Mouse (Mus musculus) lung, postnatal 0 days (tissue): ENCODE data around the gene Cyp3a41a. TPM values are rescaled to one million over a fixed set of nuclear protein-coding genes. Genes with fewer than 3 reads are reported as not detected.
"Not testable (repeated sequence)": the region's sequence is repeated elsewhere in the genome, so short reads cannot be mapped to it uniquely, and the experiment has no call there.

Source experiments
- ATAC-seq: fragments of 200-750 bp; cut with Nextera tagmentation; 2 replicates; pipeline ENCODE4 v1.8.0; 2017; ENCODE audit warnings: moderate library complexity
- DNase-seq: peaks from one replicate; pipeline ENCODE4 v3.0.0-alpha.2; 2016; ENCODE audit warnings: low spot score
- H3K27ac ChIP-seq: fragments of 300-500 bp; sonication (generic); 2 replicates; pipeline ENCODE4 v1.5.1; 2014; ENCODE audit warnings: antibody characterized with exemption, mild to moderate bottlenecking, low read length, mixed read lengths
- H3K27me3 ChIP-seq: fragments of 300-500 bp; sonication (generic); replicated peaks from 2 replicates; pipeline ENCODE4 v1.6.1; 2014; ENCODE audit warnings: low read length, mixed read lengths; ENCODE audit not compliant: insufficient read depth
- H3K36me3 ChIP-seq: fragments of 300-500 bp; sonication (generic); 2 replicates; pipeline ENCODE4 v1.6.1; 2014; ENCODE audit warnings: low read length, mixed read lengths; ENCODE audit not compliant: insufficient read depth
- H3K4me1 ChIP-seq: fragments of 300-500 bp; sonication (generic); 2 replicates; pipeline ENCODE4 v1.6.1; 2014; ENCODE audit warnings: antibody characterized with exemption, low read depth, low read length, mixed read lengths; ENCODE audit not compliant: insufficient read depth
- H3K4me2 ChIP-seq: fragments of 300-500 bp; sonication (generic); replicated peaks from 2 replicates; pipeline ENCODE4 v1.6.1; 2014; ENCODE audit warnings: low read depth, mild to moderate bottlenecking, low read length, moderate library complexity, mixed read lengths
- H3K4me3 ChIP-seq: fragments of 300-500 bp; sonication (generic); 2 replicates; pipeline ENCODE4 v1.5.1; 2014; ENCODE audit warnings: low read depth, low read length
- H3K9ac ChIP-seq: fragments of 300-500 bp; sonication (generic); replicated peaks from 2 replicates; pipeline ENCODE4 v1.6.1; 2014; ENCODE audit warnings: low read depth, mild to moderate bottlenecking
- H3K9me3 ChIP-seq: fragments of 300-500 bp; sonication (generic); 2 replicates; pipeline ENCODE4 v1.6.1; 2016; ENCODE audit warnings: low read length, mixed read lengths
- CTCF ChIP-seq: IDR thresholded peaks from 2 replicates; pipeline ENCODE4 v1.5.1; 2016; ENCODE audit warnings: antibody characterized with exemption, mild to moderate bottlenecking
- EP300 ChIP-seq: IDR thresholded peaks from 2 replicates; pipeline ENCODE4 v1.6.1; 2016; ENCODE audit warnings: antibody characterized with exemption, mild to moderate bottlenecking, control low read depth
- WGBS: fragments of 180-500 bp; shearing (Covaris S2); extraction: QIAGEN DNeasy Blood & Tissue Kit; methylation state at CpG from one replicate; pipeline ENCODE4 v1.1.7; 2014; 5-methylcytosine and 5-hydroxymethylcytosine counted together
- polyA plus RNA-seq: library from polyadenylated mRNA; unstranded; fragments of >200 nt; fragmentation: Nextera tagmentation; extraction: Ambion mirVana; gene quantifications from 2 replicates; pipeline ENCODE4 v1.2.1, GENCODE M21; 2015

Cyp3a41a gene
- not detected in 2 replicates for polyA plus RNA-seq

GRCm38 (mm10) chr5:145720036-145720435, at the start of gene Cyp3a41a:
Gene Cyp3a41a (minus strand): TSS chr5:145720136.
- not testable (repeated sequence) for H3K36me3 ChIP-seq, H3K27me3 ChIP-seq, H3K9ac ChIP-seq, DNase-seq, H3K4me2 ChIP-seq, H3K4me1 ChIP-seq, H3K4me3 ChIP-seq, H3K27ac ChIP-seq, ATAC-seq, H3K9me3 ChIP-seq
- WGBS = 70% methylated on average over 1 of the region's 2 CpGs

GRCm38 (mm10) chr5:145737512-145737911, 17.6 kb upstream of the Cyp3a41a start:
- not testable (repeated sequence) for H3K4me1 ChIP-seq, H3K4me2 ChIP-seq, H3K9ac ChIP-seq, ATAC-seq, DNase-seq, H3K27ac ChIP-seq, H3K9me3 ChIP-seq, H3K36me3 ChIP-seq, H3K4me3 ChIP-seq, H3K27me3 ChIP-seq
- WGBS = 66% methylated on average over 3 of the region's 3 CpGs

- not testable (repeated sequence) for H3K4me3 ChIP-seq, H3K9ac ChIP-seq, H3K27me3 ChIP-seq
Measured at GRCm38 (mm10) chr5:145714296-145714695, 5.6 kb downstream of the Cyp3a41a start.

GRCm38 (mm10) chr5:145707372-145707771, 12.6 kb downstream of the Cyp3a41a start:
- H3K4me3 ChIP-seq, H3K27me3 ChIP-seq, H3K27ac ChIP-seq, ATAC-seq, H3K9me3 ChIP-seq, H3K4me1 ChIP-seq, H3K4me2 ChIP-seq, H3K9ac ChIP-seq, DNase-seq, H3K36me3 ChIP-seq: not testable (repeated sequence)
- WGBS = 75% methylated on average over 2 of the region's 2 CpGs

More at GRCm38 (mm10) chr5:145714296-145714695, 5.6 kb downstream of the Cyp3a41a start:
- not testable (repeated sequence) for H3K9me3 ChIP-seq, H3K4me2 ChIP-seq, DNase-seq, H3K27ac ChIP-seq, ATAC-seq, H3K36me3 ChIP-seq, H3K4me1 ChIP-seq
- 11% methylated on average over 1 of the region's 1 CpGs for WGBS

GRCm38 (mm10) chr5:145662007-145662406, 57.9 kb downstream of the Cyp3a41a start:
- Histone ChIP-seq H3K27ac (no peak overlapping the region), H3K9ac (no peak overlapping the region), H3K4me3 (no peak overlapping the region), H3K4me1 (no peaks in the 10 kb centered on the region), H3K36me3 (no peaks in the 10 kb centered on the region), H3K27me3 (no peaks in the 10 kb centered on the region), H3K4me2 (no peak overlapping the region), H3K9me3 (peaks cover 19% of the 10 kb centered on the region; the same call in 1 of the 2 replicates)
- ATAC-seq = no peak
- 78% methylated on average over 7 of the region's 7 CpGs for WGBS
- TF ChIP-seq EP300 = no peak
- TF ChIP-seq CTCF = no peak
- no peak for DNase-seq

GRCm38 (mm10) chr5:145647779-145648178, 72.2 kb downstream of the Cyp3a41a start:
- WGBS = 71% methylated on average over 4 of the region's 4 CpGs
- Histone ChIP-seq H3K36me3 (no peaks in the 10 kb centered on the region), H3K4me1 (no peaks in the 10 kb centered on the region), H3K27ac (no peak overlapping the region), H3K4me2 (no peak overlapping the region), H3K27me3 (no peaks in the 10 kb centered on the region), H3K9me3 (peaks cover 2% of the 10 kb centered on the region; the same call in 1 of the 2 replicates), H3K4me3 (no peak overlapping the region), H3K9ac (no peak overlapping the region)
- no peak for ATAC-seq
- DNase-seq = no peak
- TF ChIP-seq EP300 = no peak
- TF ChIP-seq CTCF = no peak

Other genes starting within 250 kb of the Cyp3a41a start
- gene Cyp3a41b, start 135.4 kb downstream of the Cyp3a41a start, polyA plus RNA-seq = not detected in 2 replicates
- gene Cyp3a44, start 85.7 kb upstream of the Cyp3a41a start, polyA plus RNA-seq = not detected in 2 replicates
- gene Cyp3a11, start 159.8 kb upstream of the Cyp3a41a start, polyA plus RNA-seq = 0.05 TPM in 1 of 2 replicates, not detected in the other